Mouse (Mus musculus): ENCODE measurements at regions not wholly inside any gene's neighbourhood (a gene's known extent, or its start where the extent isn't known, plus 50 kb on each side); places are given as distances from the start of the nearest gene placed in this dataset.

- TF ChIP-seq CTCF (conservative IDR thresholded peaks at IDR 0.05 in 1 of 2, IDR thresholded peaks at IDR 0.05 in 1 of 2; ENCODE audit: low read depth in 2 of 2, low read length in 2 of 2), result no peak
- no peak for TF ChIP-seq POLR2A (IDR thresholded peaks at IDR 0.05; ENCODE audit: low read depth, low read length)
- TF ChIP-seq MAZ (IDR thresholded peaks at IDR 0.05; ENCODE audit: low read depth, low read length), result no peak
- TF ChIP-seq NELFE (IDR thresholded peaks at IDR 0.05; ENCODE audit: low read depth, low read length), result no peak
Observed at GRCm38 (mm10) chr15:27308639-27309038, 157.8 kb upstream of the Ank start.

Measured in CH12.LX (cell line).